Mouse (Mus musculus): Measurements from ENCODE around the gene Daglb. TPM values are rescaled to one million over a fixed set of nuclear protein-coding genes. Genes with fewer than 3 reads are reported as not detected.
"Not testable (repeated sequence)": the region's sequence is repeated elsewhere in the genome, so short reads cannot be mapped to it uniquely, and the experiment has no call there.

Gene Daglb
- polyA plus RNA-seq, 1 experiment = 14.9 TPM

GRCm38 (mm10) chr5:143537022-143537421 is 72.6 kb downstream of the Daglb start:
- TF ChIP-seq POLR2A (IDR thresholded peaks at IDR 0.05; ENCODE audit: low read depth, low read length) (no peak), CTCF (IDR thresholded peaks at IDR 0.05; ENCODE audit: extremely low read depth, insufficient read depth, insufficient read length, insufficient replicate concordance) (no peak)
- no peak for DNase-seq (ENCODE audit: low read depth in 1 of 2, low spot score in 2 of 2)
- no peaks in the 10 kb centered on the region for H3K36me3 ChIP-seq (ENCODE audit: control insufficient read depth, insufficient read depth, low read length)
- no peak overlapping the region for H3K27ac ChIP-seq (ENCODE audit: insufficient read depth, low read length)
- H3K4me3 ChIP-seq (ENCODE audit: extremely low read depth, insufficient read depth, insufficient read length) = no peak overlapping the region
- H3K27me3 ChIP-seq (ENCODE audit: control insufficient read depth, insufficient read depth, low read length) = no peaks in the 10 kb centered on the region
- H3K4me1 ChIP-seq (ENCODE audit: control insufficient read depth, insufficient read depth, insufficient read length) = no peaks in the 10 kb centered on the region
- 2% methylated on average over 2 of the region's 2 CpGs for WGBS

- Histone ChIP-seq H3K4me1 (ENCODE audit: control insufficient read depth, insufficient read depth, insufficient read length) (no peaks in the 10 kb centered on the region), H3K27ac (ENCODE audit: insufficient read depth, low read length) (no peak overlapping the region), H3K27me3 (ENCODE audit: control insufficient read depth, insufficient read depth, low read length) (no peaks in the 10 kb centered on the region), H3K4me3 (ENCODE audit: extremely low read depth, insufficient read depth, insufficient read length) (no peak overlapping the region), H3K36me3 (ENCODE audit: control insufficient read depth, insufficient read depth, low read length) (no peaks in the 10 kb centered on the region)
- no peak for DNase-seq (ENCODE audit: low read depth in 1 of 2, low spot score in 2 of 2)
- 86% methylated on average over 8 of the region's 8 CpGs for WGBS
- TF ChIP-seq POLR2A (IDR thresholded peaks at IDR 0.05; ENCODE audit: low read depth, low read length) (no peak), CTCF (IDR thresholded peaks at IDR 0.05; ENCODE audit: extremely low read depth, insufficient read depth, insufficient read length, insufficient replicate concordance) (no peak)
Measured at GRCm38 (mm10) chr5:143539111-143539510, 74.7 kb downstream of the Daglb start.

GRCm38 (mm10) chr5:143547384-143547783 is 83.0 kb downstream of the Daglb start:
- Histone ChIP-seq H3K4me3 (ENCODE audit: extremely low read depth, insufficient read depth, insufficient read length) (no peak overlapping the region), H3K36me3 (ENCODE audit: control insufficient read depth, insufficient read depth, low read length) (no peaks in the 10 kb centered on the region), H3K27me3 (ENCODE audit: control insufficient read depth, insufficient read depth, low read length) (no peaks in the 10 kb centered on the region), H3K27ac (ENCODE audit: insufficient read depth, low read length) (no peak overlapping the region), H3K4me1 (ENCODE audit: control insufficient read depth, insufficient read depth, insufficient read length) (peaks cover 3% of the 10 kb centered on the region; the same call in 1 of the 2 replicates)
- TF ChIP-seq CTCF (IDR thresholded peaks at IDR 0.05; ENCODE audit: extremely low read depth, insufficient read depth, insufficient read length, insufficient replicate concordance) = peak; percentile 94
- no peak for TF ChIP-seq POLR2A (IDR thresholded peaks at IDR 0.05; ENCODE audit: low read depth, low read length)
- WGBS = 4% methylated on average over 11 of the region's 11 CpGs
- peak; percentile 67 to 77 for DNase-seq (ENCODE audit: low read depth in 1 of 2, low spot score in 2 of 2)

- no peak for DNase-seq (ENCODE audit: low read depth in 1 of 2, low spot score in 2 of 2)
- Histone ChIP-seq H3K36me3 (ENCODE audit: control insufficient read depth, insufficient read depth, low read length) (no peaks in the 10 kb centered on the region), H3K27me3 (ENCODE audit: control insufficient read depth, insufficient read depth, low read length) (no peaks in the 10 kb centered on the region), H3K27ac (ENCODE audit: insufficient read depth, low read length) (no peak overlapping the region), H3K4me3 (ENCODE audit: extremely low read depth, insufficient read depth, insufficient read length) (no peak overlapping the region), H3K4me1 (ENCODE audit: control insufficient read depth, insufficient read depth, insufficient read length) (peaks cover 3% of the 10 kb centered on the region; the same call in 1 of the 2 replicates)
- TF ChIP-seq CTCF (IDR thresholded peaks at IDR 0.05; ENCODE audit: extremely low read depth, insufficient read depth, insufficient read length, insufficient replicate concordance) = no peak
- no peak for TF ChIP-seq POLR2A (IDR thresholded peaks at IDR 0.05; ENCODE audit: low read depth, low read length)
- WGBS = 48% methylated on average over 10 of the region's 10 CpGs
Measured at GRCm38 (mm10) chr5:143547866-143548265, 83.5 kb downstream of the Daglb start.

GRCm38 (mm10) chr5:143548401-143548846 is 84.0 kb downstream of the Daglb start:
- WGBS = under 1% methylated on average over 37 of the region's 37 CpGs
- peak; percentile 86 to 91 for DNase-seq (ENCODE audit: low read depth in 1 of 2, low spot score in 2 of 2)
- no peaks in the 10 kb centered on the region for H3K27me3 ChIP-seq (ENCODE audit: control insufficient read depth, insufficient read depth, low read length)
- TF ChIP-seq CTCF (IDR thresholded peaks at IDR 0.05; ENCODE audit: extremely low read depth, insufficient read depth, insufficient read length, insufficient replicate concordance) = peak; percentile 57; the same call in 1 of the 2 replicates
- TF ChIP-seq POLR2A (IDR thresholded peaks at IDR 0.05; ENCODE audit: low read depth, low read length) = peak; percentile 50
- H3K4me1 ChIP-seq (ENCODE audit: control insufficient read depth, insufficient read depth, insufficient read length) = peaks cover 3% of the 10 kb centered on the region; the same call in 1 of the 2 replicates
- H3K27ac ChIP-seq (ENCODE audit: insufficient read depth, low read length) = peak overlapping the region; percentile 46
- H3K36me3 ChIP-seq (ENCODE audit: control insufficient read depth, insufficient read depth, low read length) = no peaks in the 10 kb centered on the region
- H3K4me3 ChIP-seq (ENCODE audit: extremely low read depth, insufficient read depth, insufficient read length) = peak overlapping the region; percentile 66

- not testable (repeated sequence) for H3K27me3 ChIP-seq (ENCODE audit: control insufficient read depth, insufficient read depth, low read length); H3K36me3 ChIP-seq (ENCODE audit: control insufficient read depth, insufficient read depth, low read length); H3K27ac ChIP-seq (ENCODE audit: insufficient read depth, low read length); H3K4me1 ChIP-seq (ENCODE audit: control insufficient read depth, insufficient read depth, insufficient read length)
- DNase-seq (ENCODE audit: low read depth in 1 of 2, low spot score in 2 of 2) = peak in 1 of 2 experiments; percentile 11
- under 1% methylated on average over 27 of the region's 28 CpGs for WGBS
- peak overlapping the region; percentile 66 for H3K4me3 ChIP-seq (ENCODE audit: extremely low read depth, insufficient read depth, insufficient read length)
Measured at GRCm38 (mm10) chr5:143548922-143549321, 84.5 kb downstream of the Daglb start.

- Histone ChIP-seq H3K36me3 (ENCODE audit: control insufficient read depth, insufficient read depth, low read length) (no peaks in the 10 kb centered on the region), H3K27me3 (ENCODE audit: control insufficient read depth, insufficient read depth, low read length) (no peaks in the 10 kb centered on the region), H3K27ac (ENCODE audit: insufficient read depth, low read length) (no peak overlapping the region), H3K4me1 (ENCODE audit: control insufficient read depth, insufficient read depth, insufficient read length) (peaks cover 3% of the 10 kb centered on the region; the same call in 1 of the 2 replicates), H3K4me3 (ENCODE audit: extremely low read depth, insufficient read depth, insufficient read length) (no peak overlapping the region)
- 75% methylated on average over 6 of the region's 6 CpGs for WGBS
- DNase-seq (ENCODE audit: low read depth in 1 of 2, low spot score in 2 of 2) = no peak
- no peak for TF ChIP-seq CTCF (IDR thresholded peaks at IDR 0.05; ENCODE audit: extremely low read depth, insufficient read depth, insufficient read length, insufficient replicate concordance)
- TF ChIP-seq POLR2A (IDR thresholded peaks at IDR 0.05; ENCODE audit: low read depth, low read length) = no peak
Measured at GRCm38 (mm10) chr5:143552911-143553310, 88.5 kb downstream of the Daglb start.
